Mouse (Mus musculus) E14TG2a.4 (cell line): Measurements from ENCODE around the gene A430033K04Rik.

Experiments
- CTCF ChIP-seq: conservative IDR thresholded peaks from 2 replicates; pipeline ENCODE4 v1.5.1; 2014; ENCODE audit warnings: low read length
- NANOG ChIP-seq: IDR thresholded peaks from 2 replicates; pipeline ENCODE4 v1.6.1; 2014; ENCODE audit warnings: borderline replicate concordance, low read length, mixed read lengths
- POU5F1 ChIP-seq: IDR thresholded peaks from 2 replicates; pipeline ENCODE4 v1.6.1; 2014; ENCODE audit warnings: low read length, borderline replicate concordance

- TF ChIP-seq CTCF (no peak), POU5F1 (no peak), NANOG (no peak)
Measured at GRCm38 (mm10) chr5:138694036-138694435, 71.4 kb downstream of the A430033K04Rik start.
